Mouse (Mus musculus): ENCODE data around the gene Ecm1. TPM values are rescaled to one million over a fixed set of nuclear protein-coding genes. Genes with fewer than 3 reads are reported as not detected.
"Not testable (repeated sequence)": the region's sequence is repeated elsewhere in the genome, so short reads cannot be mapped to it uniquely, and the experiment has no call there.

The Ecm1 gene
- polyA plus RNA-seq, 1 experiment from 2014 or later = 90.1 TPM

DNA sequence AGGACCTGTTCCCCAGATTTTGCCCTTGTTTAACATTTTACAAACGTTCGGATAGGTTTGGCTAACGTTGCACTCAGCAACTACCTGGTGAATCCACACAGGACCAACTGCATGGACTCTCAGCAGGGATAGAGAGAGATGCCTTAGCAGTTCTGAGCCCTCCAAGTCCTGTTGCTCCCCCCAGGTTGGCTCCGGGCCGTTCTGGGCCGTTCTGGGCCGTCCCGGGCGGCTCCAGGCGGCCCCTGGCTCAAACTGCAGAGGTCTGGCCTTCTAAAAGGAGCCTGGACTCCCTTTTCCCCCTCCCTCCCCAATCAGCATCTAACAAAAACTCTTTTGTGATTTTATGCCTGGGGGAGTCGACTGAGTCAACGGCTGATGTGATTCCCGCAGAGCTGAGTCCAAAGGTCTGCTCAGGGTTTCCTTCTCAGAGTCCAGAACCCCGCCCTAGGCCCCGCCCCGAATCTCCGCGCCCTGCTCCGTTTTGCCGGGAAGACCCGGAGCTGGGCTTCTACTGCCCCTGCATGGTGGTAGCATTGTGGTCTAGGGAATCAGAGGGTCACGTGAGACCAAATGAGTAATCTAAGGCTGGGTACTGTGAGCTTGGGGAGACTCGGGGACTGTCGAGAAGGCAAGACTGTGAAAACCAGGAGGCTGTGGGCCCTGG, 37.4 kb downstream of the Ecm1 start:
- H3K27me3 ChIP-seq (replicated peaks) = no peaks in the 10 kb centered on the region
- no peaks in the 10 kb centered on the region for H3K9me3 ChIP-seq (replicated peaks)
- H3K27ac ChIP-seq (ENCODE audit: poor library complexity, severe bottlenecking) = peak overlapping the region; percentile 80
- peak overlapping the region; percentile 34 for H3K4me3 ChIP-seq
- H3K4me1 ChIP-seq (replicated peaks) = peaks cover 25% of the 10 kb centered on the region
- no peaks in the 10 kb centered on the region for H3K36me3 ChIP-seq
- H3K9ac ChIP-seq = peak overlapping the region; percentile 68
- peak overlapping the region; percentile 74 for H3K4me2 ChIP-seq
- WGBS = 7% methylated on average over 24 of the region's 24 CpGs
- ATAC-seq (ENCODE audit: insufficient number of reproducible peaks, low FRiP score) = peak; percentile 90

DNA sequence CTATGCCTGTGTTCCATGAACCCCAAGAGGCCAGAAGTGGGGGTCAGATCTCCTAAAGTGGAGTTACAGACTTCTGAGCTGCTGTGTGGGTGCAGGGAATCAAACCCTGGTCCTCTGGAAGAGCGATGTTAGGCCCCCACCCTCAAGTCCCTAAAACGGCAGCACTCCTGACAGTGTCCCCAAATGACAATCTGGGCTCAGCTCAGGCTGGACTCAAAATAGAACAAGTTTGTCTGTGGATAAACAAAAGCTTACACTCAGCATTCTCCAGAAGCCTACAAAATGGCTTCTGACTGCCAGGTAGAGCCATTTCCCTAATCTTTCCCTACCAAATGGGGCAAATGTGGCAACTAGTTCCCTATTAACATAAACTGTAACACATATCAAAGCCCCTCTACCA, 38.3 kb downstream of the Ecm1 start:
- 56% methylated on average over 2 of the region's 2 CpGs for WGBS
- Histone ChIP-seq H3K4me1 (replicated peaks) (peaks cover 33% of the 10 kb centered on the region), H3K27ac (ENCODE audit: poor library complexity, severe bottlenecking) (0 out of 2 replicates have a peak overlapping the region, but pooled peaks have one; percentile 80), H3K9ac (no peak overlapping the region), H3K9me3 (replicated peaks) (no peaks in the 10 kb centered on the region), H3K4me2 (no peak overlapping the region), H3K36me3 (no peaks in the 10 kb centered on the region), H3K4me3 (no peak overlapping the region), H3K27me3 (replicated peaks) (no peaks in the 10 kb centered on the region)
- no peak for ATAC-seq (ENCODE audit: insufficient number of reproducible peaks, low FRiP score)

- Histone ChIP-seq H3K9me3 (replicated peaks) (no peaks in the 10 kb centered on the region), H3K36me3 (no peaks in the 10 kb centered on the region), H3K4me3 (no peak overlapping the region), H3K4me2 (no peak overlapping the region), H3K4me1 (replicated peaks) (peaks cover 41% of the 10 kb centered on the region), H3K27ac (ENCODE audit: poor library complexity, severe bottlenecking) (no peak overlapping the region), H3K9ac (no peak overlapping the region), H3K27me3 (replicated peaks) (no peaks in the 10 kb centered on the region)
- WGBS = 63% methylated on average over 6 of the region's 6 CpGs
- ATAC-seq (ENCODE audit: insufficient number of reproducible peaks, low FRiP score) = no peak
Measured at GRCm38 (mm10) chr3:95700233-95700681, 39.1 kb downstream of the Ecm1 start.

DNA sequence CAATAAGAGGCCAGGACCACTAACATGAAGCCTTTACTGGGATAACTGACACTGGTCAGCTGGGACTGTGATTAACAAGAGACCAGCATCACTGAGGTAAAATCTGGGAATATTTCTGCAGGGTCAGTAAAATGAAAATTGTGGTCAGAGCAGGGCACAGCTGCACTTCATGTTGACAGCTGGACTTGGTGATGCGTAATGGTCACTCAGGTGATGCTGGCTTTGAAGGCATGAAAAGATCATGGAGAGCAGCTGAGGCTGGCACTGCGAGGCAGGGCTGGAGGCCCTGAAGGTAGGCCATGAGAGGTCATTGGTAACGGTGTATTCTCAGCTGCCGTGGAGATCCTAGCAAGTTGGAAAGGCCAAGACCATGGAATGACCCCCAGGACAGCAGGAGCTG, 41.1 kb downstream of the Ecm1 start:
- no peak overlapping the region for H3K4me3 ChIP-seq
- H3K4me2 ChIP-seq = no peak overlapping the region
- H3K9ac ChIP-seq = no peak overlapping the region
- H3K4me1 ChIP-seq (replicated peaks) = peaks cover 60% of the 10 kb centered on the region
- H3K36me3 ChIP-seq = no peaks in the 10 kb centered on the region
- no peak overlapping the region for H3K27ac ChIP-seq (ENCODE audit: poor library complexity, severe bottlenecking)
- 88% methylated on average over 4 of the region's 4 CpGs for WGBS
- no peaks in the 10 kb centered on the region for H3K27me3 ChIP-seq (replicated peaks)
- ATAC-seq (ENCODE audit: insufficient number of reproducible peaks, low FRiP score) = no peak
- no peaks in the 10 kb centered on the region for H3K9me3 ChIP-seq (replicated peaks)

- Histone ChIP-seq H3K27me3 (replicated peaks) (no peaks in the 10 kb centered on the region), H3K4me1 (replicated peaks) (peaks cover 61% of the 10 kb centered on the region), H3K9me3 (replicated peaks) (no peaks in the 10 kb centered on the region), H3K4me2 (peak overlapping the region; percentile 19; the same call in 1 of the 2 replicates), H3K27ac (ENCODE audit: poor library complexity, severe bottlenecking) (peak overlapping the region; percentile 84), H3K36me3 (no peaks in the 10 kb centered on the region), H3K4me3 (no peak overlapping the region), H3K9ac (peak overlapping the region; percentile 27; the same call in 1 of the 2 replicates)
- WGBS = 8% methylated on average over 7 of the region's 7 CpGs
- no peak for ATAC-seq (ENCODE audit: insufficient number of reproducible peaks, low FRiP score)
Measured at GRCm38 (mm10) chr3:95696360-95696759, 43.0 kb downstream of the Ecm1 start.

DNA sequence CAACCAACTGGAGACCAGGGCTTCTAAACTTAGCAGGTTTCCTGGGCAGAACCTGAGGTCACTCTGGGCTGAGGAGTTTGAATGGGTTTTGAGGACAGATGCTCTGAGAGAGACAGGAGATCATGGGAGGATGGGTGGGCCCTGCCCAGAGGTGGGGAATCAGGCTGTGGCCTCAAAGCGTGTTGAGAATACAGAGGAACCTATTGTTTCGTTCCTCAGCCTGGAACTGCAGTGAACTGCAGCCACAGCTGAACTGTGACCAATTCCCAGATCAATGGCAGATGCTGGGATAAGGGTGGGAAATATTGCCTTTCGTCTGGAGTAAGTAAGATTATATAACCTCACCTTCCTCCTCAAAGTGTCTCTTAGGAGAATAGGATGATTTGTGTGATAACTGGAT, 43.6 kb downstream of the Ecm1 start:
- 37% methylated on average over 3 of the region's 3 CpGs for WGBS
- H3K4me1 ChIP-seq (replicated peaks) = peaks cover 55% of the 10 kb centered on the region
- H3K4me2 ChIP-seq = no peak overlapping the region
- H3K27ac ChIP-seq (ENCODE audit: poor library complexity, severe bottlenecking) = peak overlapping the region; percentile 84
- no peak for ATAC-seq (ENCODE audit: insufficient number of reproducible peaks, low FRiP score)
- no peaks in the 10 kb centered on the region for H3K36me3 ChIP-seq
- no peak overlapping the region for H3K4me3 ChIP-seq
- H3K9me3 ChIP-seq (replicated peaks) = no peaks in the 10 kb centered on the region
- H3K27me3 ChIP-seq (replicated peaks) = no peaks in the 10 kb centered on the region
- no peak overlapping the region for H3K9ac ChIP-seq

- no peaks in the 10 kb centered on the region for H3K36me3 ChIP-seq
- peak overlapping the region; percentile 34; the same call in 1 of the 2 replicates for H3K4me2 ChIP-seq
- H3K4me3 ChIP-seq = no peak overlapping the region
- ATAC-seq (ENCODE audit: insufficient number of reproducible peaks, low FRiP score) = peak; percentile 18; the same call in 1 of the 2 replicates
- H3K4me1 ChIP-seq (replicated peaks) = peaks cover 55% of the 10 kb centered on the region
- no peaks in the 10 kb centered on the region for H3K27me3 ChIP-seq (replicated peaks)
- H3K9me3 ChIP-seq (replicated peaks) = no peaks in the 10 kb centered on the region
- H3K9ac ChIP-seq = 0 out of 2 replicates have a peak overlapping the region, but pooled peaks have one; percentile 25
- peak overlapping the region; percentile 84 for H3K27ac ChIP-seq (ENCODE audit: poor library complexity, severe bottlenecking)
- WGBS = 52% methylated on average over 11 of the region's 11 CpGs
Measured at GRCm38 (mm10) chr3:95694808-95695703, 44.3 kb downstream of the Ecm1 start.

DNA sequence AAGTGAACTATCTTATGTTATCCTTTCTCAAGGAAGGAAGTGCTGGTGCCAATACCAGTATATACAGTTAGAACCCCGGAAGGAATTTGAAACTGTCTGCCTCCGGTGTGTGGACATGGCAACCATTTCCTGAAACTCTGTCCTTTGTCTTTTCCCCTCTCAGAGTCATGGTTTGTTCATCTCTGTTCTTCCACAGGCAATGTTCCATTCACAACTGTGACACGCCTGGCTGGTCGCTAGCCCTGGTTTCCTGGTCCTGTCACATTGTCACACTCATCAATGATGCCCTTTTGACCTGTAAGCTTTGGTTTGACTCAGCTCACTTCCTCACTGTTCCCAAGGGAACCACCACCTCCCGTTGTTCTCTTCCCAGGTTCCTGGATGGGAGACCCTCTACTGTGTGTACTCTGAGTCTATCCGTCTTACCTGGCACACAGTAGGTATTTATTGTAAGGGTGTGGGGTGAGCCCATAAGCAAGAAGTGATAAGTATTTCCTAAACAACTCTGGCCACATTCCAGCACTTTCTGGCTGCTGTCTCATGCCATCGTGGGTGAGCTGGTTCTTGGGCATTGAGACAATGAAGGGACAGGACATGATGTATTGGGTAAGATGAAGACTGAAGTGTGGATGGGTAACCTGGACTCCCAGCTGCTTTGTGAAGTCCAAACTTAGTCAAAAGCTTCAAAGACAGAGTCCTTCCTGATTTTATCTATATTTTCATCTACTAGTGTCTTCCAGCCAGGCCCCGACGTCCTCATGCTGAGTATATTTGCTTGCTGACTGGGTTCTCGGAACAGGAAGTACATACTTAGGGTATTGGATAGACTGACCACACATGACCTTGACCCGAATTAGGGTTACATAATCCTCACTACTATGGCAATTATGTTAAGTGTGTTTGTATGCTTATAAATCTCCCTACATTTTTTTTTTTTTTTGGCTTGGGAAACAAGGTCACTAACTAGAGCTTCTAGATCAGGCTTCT, 45.3 kb downstream of the Ecm1 start:
- H3K27ac ChIP-seq (ENCODE audit: poor library complexity, severe bottlenecking) = peak overlapping the region; percentile 84
- H3K9ac ChIP-seq = no peak overlapping the region
- peaks cover 64% of the 10 kb centered on the region for H3K4me1 ChIP-seq (replicated peaks)
- H3K4me2 ChIP-seq = no peak overlapping the region
- ATAC-seq (ENCODE audit: insufficient number of reproducible peaks, low FRiP score) = no peak
- WGBS = 46% methylated on average over 11 of the region's 11 CpGs
- no peak overlapping the region for H3K4me3 ChIP-seq
- no peaks in the 10 kb centered on the region for H3K9me3 ChIP-seq (replicated peaks)
- H3K27me3 ChIP-seq (replicated peaks) = no peaks in the 10 kb centered on the region
- H3K36me3 ChIP-seq = no peaks in the 10 kb centered on the region

- Histone ChIP-seq H3K36me3 (no peaks in the 10 kb centered on the region), H3K4me3 (no peak overlapping the region), H3K4me1 (replicated peaks) (peaks cover 79% of the 10 kb centered on the region), H3K9ac (no peak overlapping the region), H3K27me3 (replicated peaks) (no peaks in the 10 kb centered on the region), H3K9me3 (replicated peaks) (no peaks in the 10 kb centered on the region), H3K27ac (ENCODE audit: poor library complexity, severe bottlenecking) (peak overlapping the region; percentile 78), H3K4me2 (0 out of 2 replicates have a peak overlapping the region, but pooled peaks have one; percentile 4)
- no peak for ATAC-seq (ENCODE audit: insufficient number of reproducible peaks, low FRiP score)
- WGBS = 34% methylated on average over 6 of the region's 6 CpGs
Measured at GRCm38 (mm10) chr3:95692677-95693076, 46.7 kb downstream of the Ecm1 start.

GRCm38 (mm10) chr3:95690552-95690951, 48.8 kb downstream of the Ecm1 start:
- peak overlapping the region; percentile 64 for H3K27ac ChIP-seq (ENCODE audit: poor library complexity, severe bottlenecking)
- not testable (repeated sequence) for H3K4me3 ChIP-seq; H3K9me3 ChIP-seq (replicated peaks); H3K36me3 ChIP-seq; H3K4me2 ChIP-seq; H3K9ac ChIP-seq; H3K27me3 ChIP-seq (replicated peaks); ATAC-seq (ENCODE audit: insufficient number of reproducible peaks, low FRiP score)
- H3K4me1 ChIP-seq (replicated peaks) = peaks cover 85% of the 10 kb centered on the region
- 90% methylated on average over 2 of the region's 2 CpGs for WGBS
